Mouse (Mus musculus) lung, postnatal 0 days (tissue): Measurements from ENCODE around the gene Fancc. TPM values are rescaled to one million over a fixed set of nuclear protein-coding genes. Genes with fewer than 3 reads are reported as not detected.

ENCODE experiments used
- ATAC-seq: fragments of 200-750 bp; cut with Nextera tagmentation; 2 replicates; pipeline ENCODE4 v1.8.0; 2017; ENCODE audit warnings: moderate library complexity
- DNase-seq: peaks from one replicate; pipeline ENCODE4 v3.0.0-alpha.2; 2016; ENCODE audit warnings: low spot score
- H3K27ac ChIP-seq: fragments of 300-500 bp; sonication (generic); 2 replicates; pipeline ENCODE4 v1.5.1; 2014; ENCODE audit warnings: antibody characterized with exemption, mild to moderate bottlenecking, low read length, mixed read lengths
- H3K27me3 ChIP-seq: fragments of 300-500 bp; sonication (generic); replicated peaks from 2 replicates; pipeline ENCODE4 v1.6.1; 2014; ENCODE audit warnings: low read length, mixed read lengths; ENCODE audit not compliant: insufficient read depth
- H3K36me3 ChIP-seq: fragments of 300-500 bp; sonication (generic); 2 replicates; pipeline ENCODE4 v1.6.1; 2014; ENCODE audit warnings: low read length, mixed read lengths; ENCODE audit not compliant: insufficient read depth
- H3K4me1 ChIP-seq: fragments of 300-500 bp; sonication (generic); 2 replicates; pipeline ENCODE4 v1.6.1; 2014; ENCODE audit warnings: antibody characterized with exemption, low read depth, low read length, mixed read lengths; ENCODE audit not compliant: insufficient read depth
- H3K4me2 ChIP-seq: fragments of 300-500 bp; sonication (generic); replicated peaks from 2 replicates; pipeline ENCODE4 v1.6.1; 2014; ENCODE audit warnings: low read depth, mild to moderate bottlenecking, low read length, moderate library complexity, mixed read lengths
- H3K4me3 ChIP-seq: fragments of 300-500 bp; sonication (generic); 2 replicates; pipeline ENCODE4 v1.5.1; 2014; ENCODE audit warnings: low read depth, low read length
- H3K9ac ChIP-seq: fragments of 300-500 bp; sonication (generic); replicated peaks from 2 replicates; pipeline ENCODE4 v1.6.1; 2014; ENCODE audit warnings: low read depth, mild to moderate bottlenecking
- H3K9me3 ChIP-seq: fragments of 300-500 bp; sonication (generic); 2 replicates; pipeline ENCODE4 v1.6.1; 2016; ENCODE audit warnings: low read length, mixed read lengths
- CTCF ChIP-seq: IDR thresholded peaks from 2 replicates; pipeline ENCODE4 v1.5.1; 2016; ENCODE audit warnings: antibody characterized with exemption, mild to moderate bottlenecking
- EP300 ChIP-seq: IDR thresholded peaks from 2 replicates; pipeline ENCODE4 v1.6.1; 2016; ENCODE audit warnings: antibody characterized with exemption, mild to moderate bottlenecking, control low read depth
- WGBS: fragments of 180-500 bp; shearing (Covaris S2); extraction: QIAGEN DNeasy Blood & Tissue Kit; methylation state at CpG from one replicate; pipeline ENCODE4 v1.1.7; 2014; 5-methylcytosine and 5-hydroxymethylcytosine counted together
- polyA plus RNA-seq: library from polyadenylated mRNA; unstranded; fragments of >200 nt; fragmentation: Nextera tagmentation; extraction: Ambion mirVana; gene quantifications from 2 replicates; pipeline ENCODE4 v1.2.1, GENCODE M21; 2015

Gene Fancc
- polyA plus RNA-seq, 1 experiment from 2014 or later = 26.0 TPM

DNA sequence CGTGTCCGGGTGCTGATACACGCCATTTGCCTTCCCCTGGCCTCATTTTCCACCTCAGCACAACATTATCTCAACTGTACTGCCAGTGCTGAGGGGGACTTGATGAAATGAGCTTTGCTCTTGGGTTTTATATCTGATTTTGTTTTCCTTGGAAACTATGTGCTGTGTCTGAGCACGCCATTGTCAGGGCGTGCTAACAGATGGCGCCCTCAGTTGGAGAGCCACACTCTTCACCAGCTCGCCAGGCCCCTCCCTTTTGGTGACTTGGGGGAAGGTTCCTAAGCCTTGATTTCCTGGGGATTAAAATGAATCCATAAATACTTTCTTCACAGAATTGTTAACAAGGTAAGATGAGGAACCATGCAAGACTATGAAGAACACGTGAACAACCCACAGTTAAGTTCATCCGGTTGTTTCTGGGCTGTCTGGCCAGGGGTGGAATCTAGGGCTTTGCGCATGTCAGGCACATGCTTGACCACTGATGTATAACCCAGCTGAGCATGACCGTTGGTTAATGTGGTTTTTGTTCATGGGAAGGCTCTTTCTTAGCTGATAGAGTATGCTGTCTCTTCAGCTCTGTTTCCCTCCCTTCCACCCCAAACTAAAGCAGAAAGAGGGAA, 210.5 kb downstream of the Fancc start:
- Histone ChIP-seq H3K4me1 (peaks cover 7% of the 10 kb centered on the region; the same call in 1 of the 2 replicates), H3K27me3 (no peaks in the 10 kb centered on the region), H3K4me3 (no peak overlapping the region), H3K27ac (no peak overlapping the region), H3K9ac (no peak overlapping the region), H3K36me3 (peaks cover 25% of the 10 kb centered on the region), H3K9me3 (no peaks in the 10 kb centered on the region), H3K4me2 (no peak overlapping the region)
- no peak for TF ChIP-seq EP300
- no peak for DNase-seq
- ATAC-seq = no peak
- 85% methylated on average over 11 of the region's 11 CpGs for WGBS

- WGBS = 89% methylated on average over 3 of the region's 3 CpGs
- Histone ChIP-seq H3K9ac (no peak overlapping the region), H3K9me3 (no peaks in the 10 kb centered on the region), H3K4me1 (peaks cover 10% of the 10 kb centered on the region; the same call in 1 of the 2 replicates), H3K36me3 (peaks cover 19% of the 10 kb centered on the region), H3K4me2 (no peak overlapping the region), H3K27me3 (no peaks in the 10 kb centered on the region), H3K27ac (no peak overlapping the region), H3K4me3 (no peak overlapping the region)
- no peak for ATAC-seq
- TF ChIP-seq EP300 (no peak), CTCF (no peak)
- no peak for DNase-seq
These were observed 212.3 kb downstream of the Fancc start for GRCm38 (mm10) chr13:63284748-63285147.

DNA sequence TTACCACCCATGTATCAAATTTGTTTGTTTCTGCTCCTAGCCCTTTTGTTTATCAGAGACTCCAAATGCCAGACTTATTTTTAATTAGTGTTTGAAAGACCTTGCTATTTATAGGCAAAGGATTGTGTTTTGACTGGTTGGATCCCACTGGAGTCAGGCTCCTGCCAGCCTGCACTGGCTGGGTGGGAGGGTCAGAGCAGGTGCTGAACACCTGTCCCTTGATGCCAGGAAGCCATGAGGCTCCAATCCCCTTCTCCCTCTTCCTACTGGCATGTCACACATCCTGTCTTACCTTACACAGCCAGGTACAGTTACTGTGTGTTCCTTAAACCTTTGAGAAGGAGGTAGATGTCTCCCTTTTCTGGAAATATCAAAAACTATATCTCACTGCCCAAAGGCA, 213.8 kb downstream of the Fancc start:
- H3K27me3 ChIP-seq = no peaks in the 10 kb centered on the region
- H3K4me3 ChIP-seq = no peak overlapping the region
- H3K9me3 ChIP-seq = no peaks in the 10 kb centered on the region
- H3K4me2 ChIP-seq = no peak overlapping the region
- H3K4me1 ChIP-seq = peaks cover 11% of the 10 kb centered on the region; the same call in 1 of the 2 replicates
- DNase-seq (no peak), ATAC-seq (no peak)
- peaks cover 17% of the 10 kb centered on the region for H3K36me3 ChIP-seq
- no peak overlapping the region for H3K27ac ChIP-seq
- TF ChIP-seq CTCF = no peak
- no peak for TF ChIP-seq EP300
- H3K9ac ChIP-seq = no peak overlapping the region

DNA sequence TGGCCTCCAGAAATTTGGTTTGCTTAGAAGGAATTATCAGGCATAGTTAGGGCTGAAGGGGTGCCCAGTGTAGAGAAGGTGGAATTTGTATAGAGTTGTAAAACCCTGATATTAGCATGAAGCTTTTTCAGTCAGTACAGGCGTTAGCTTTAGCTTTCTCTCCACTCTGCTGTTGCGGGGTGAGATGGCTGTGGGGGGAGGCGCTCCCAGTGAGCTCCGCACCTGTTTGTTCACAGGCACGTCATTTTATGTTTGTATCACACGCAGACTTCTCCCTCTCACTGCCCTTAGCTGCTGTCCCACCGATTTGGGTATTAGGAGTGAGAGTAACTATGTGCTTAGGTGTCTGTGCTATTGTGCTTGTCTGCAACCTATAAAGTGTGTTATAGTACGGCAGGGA, 215.9 kb downstream of the Fancc start:
- no peaks in the 10 kb centered on the region for H3K27me3 ChIP-seq
- H3K9ac ChIP-seq = no peak overlapping the region
- 62% methylated on average over 8 of the region's 8 CpGs for WGBS
- H3K4me1 ChIP-seq = peaks cover 25% of the 10 kb centered on the region; the same call in 1 of the 2 replicates
- H3K27ac ChIP-seq = 0 out of 2 replicates have a peak overlapping the region, but pooled peaks have one; percentile 82
- H3K4me3 ChIP-seq = no peak overlapping the region
- H3K4me2 ChIP-seq = peak overlapping the region; percentile 40
- no peak for DNase-seq
- H3K36me3 ChIP-seq = peaks cover 8% of the 10 kb centered on the region; the same call in 1 of the 2 replicates
- TF ChIP-seq EP300 = no peak
- TF ChIP-seq CTCF = no peak
- H3K9me3 ChIP-seq = no peaks in the 10 kb centered on the region
- ATAC-seq = no peak

GRCm38 (mm10) chr13:63280344-63280743, 216.7 kb downstream of the Fancc start:
- H3K9ac ChIP-seq = no peak overlapping the region
- peak overlapping the region; percentile 82 for H3K27ac ChIP-seq
- peak; percentile 46 for ATAC-seq
- H3K36me3 ChIP-seq = peaks cover 8% of the 10 kb centered on the region; the same call in 1 of the 2 replicates
- H3K27me3 ChIP-seq = no peaks in the 10 kb centered on the region
- peaks cover 25% of the 10 kb centered on the region; the same call in 1 of the 2 replicates for H3K4me1 ChIP-seq
- 29% methylated on average over 3 of the region's 3 CpGs for WGBS
- peak overlapping the region; percentile 40 for H3K4me2 ChIP-seq
- no peak overlapping the region for H3K4me3 ChIP-seq
- H3K9me3 ChIP-seq = no peaks in the 10 kb centered on the region
- peak; percentile 49 for DNase-seq
- TF ChIP-seq CTCF = no peak
- peak; percentile 27; the same call in 1 of the 2 replicates for TF ChIP-seq EP300

GRCm38 (mm10) chr13:63279807-63280206, 217.3 kb downstream of the Fancc start:
- Histone ChIP-seq H3K4me1 (peaks cover 25% of the 10 kb centered on the region; the same call in 1 of the 2 replicates), H3K9me3 (no peaks in the 10 kb centered on the region), H3K9ac (no peak overlapping the region; the same call in 1 of the 2 replicates), H3K27ac (peak overlapping the region; percentile 82), H3K4me2 (peak overlapping the region; percentile 40), H3K36me3 (peaks cover 8% of the 10 kb centered on the region; the same call in 1 of the 2 replicates), H3K4me3 (peak overlapping the region; percentile 33), H3K27me3 (no peaks in the 10 kb centered on the region)
- DNase-seq (peak; percentile 46), ATAC-seq (peak; percentile 37)
- no peak; the same call in 1 of the 2 replicates for TF ChIP-seq EP300
- 0 out of 2 replicates have a peak, but pooled peaks have one; percentile 8 for TF ChIP-seq CTCF
- 19% methylated on average over 8 of the region's 8 CpGs for WGBS
